Mouse (Mus musculus) MEL (cell line): ENCODE data around the gene Fbrs. TPM values are rescaled to one million over a fixed set of nuclear protein-coding genes. Genes with fewer than 3 reads are reported as not detected.

Experiments
- DNase-seq: peaks from one replicate; pipeline ENCODE4 v3.0.0; 2011; ENCODE audit warnings: low read depth, low spot score
- H3K27ac ChIP-seq: 2 replicates; pipeline ENCODE4 v1.5.1; 2012; ENCODE audit warnings: low read depth, mild to moderate bottlenecking, control low read depth, low read length, moderate library complexity; ENCODE audit not compliant: control insufficient read depth
- H3K27me3 ChIP-seq, 2 experiments: fragments of 150-350 bp in 1 of 2; sonication (generic) in 1 of 2; 2 replicates each; pipeline ENCODE4 v1.6.1; 2012; ENCODE audit warnings: low read length in 2 of 2, mild to moderate bottlenecking in 2 of 2, improper control_type of control experiment in 1 of 2, moderate library complexity in 1 of 2; ENCODE audit not compliant: insufficient read depth in 2 of 2, control insufficient read depth in 1 of 2
- H3K36me3 ChIP-seq, 2 experiments: 2 replicates each; pipeline ENCODE4 v1.6.1; 2012 to 2014; ENCODE audit warnings: low read length in 2 of 2, improper control_type of control experiment in 1 of 2, inconsistent platforms in 1 of 2, mild to moderate bottlenecking in 1 of 2; ENCODE audit not compliant: insufficient read depth in 2 of 2, control insufficient read depth in 1 of 2
- H3K4me1 ChIP-seq, 2 experiments: fragments of 150-350 bp in 1 of 2; sonication (generic) in 1 of 2; 2 replicates each; pipeline ENCODE4 v1.6.1; 2012; ENCODE audit warnings: low read length in 2 of 2, improper control_type of control experiment in 1 of 2, mild to moderate bottlenecking in 1 of 2; ENCODE audit not compliant: insufficient read depth in 2 of 2, control insufficient read depth in 1 of 2
- H3K4me3 ChIP-seq, 2 experiments: fragments of 150-350 bp in 1 of 2; sonication (generic) in 1 of 2; 2 replicates each; pipeline ENCODE4 v1.5.1; 2012; ENCODE audit warnings: low read depth in 2 of 2, low read length in 2 of 2, mild to moderate bottlenecking in 2 of 2, moderate library complexity in 2 of 2, control low read depth in 1 of 2, improper control_type of control experiment in 1 of 2; ENCODE audit not compliant: control insufficient read depth in 1 of 2, insufficient read depth in 1 of 2
- H3K79me2 ChIP-seq: 2 replicates; pipeline ENCODE4 v1.6.1; 2012; ENCODE audit warnings: mild to moderate bottlenecking, low read length, moderate library complexity; ENCODE audit not compliant: control insufficient read depth, poor library complexity, insufficient read depth
- H3K9ac ChIP-seq: 2 replicates; pipeline ENCODE4 v1.6.1; 2012; ENCODE audit warnings: low read depth, mild to moderate bottlenecking, control low read depth, low read length, moderate library complexity; ENCODE audit not compliant: control insufficient read depth, poor library complexity, severe bottlenecking
- H3K9me3 ChIP-seq: fragments of 150-350 bp; sonication (generic); replicated peaks from 2 replicates; pipeline ENCODE4 v1.6.1; 2012; ENCODE audit warnings: mild to moderate bottlenecking, low read length, improper control_type of control experiment, moderate library complexity; ENCODE audit not compliant: insufficient read depth
- BHLHE40 ChIP-seq: IDR thresholded peaks from 2 replicates; pipeline ENCODE4 v1.6.1; 2012; ENCODE audit warnings: low read depth, mild to moderate bottlenecking, inconsistent platforms, low read length, improper control_type of control experiment, borderline replicate concordance
- CHD1 ChIP-seq: IDR thresholded peaks from 2 replicates; pipeline ENCODE4 v1.6.1; 2012; ENCODE audit warnings: low read depth, mild to moderate bottlenecking, inconsistent platforms, low read length, improper control_type of control experiment
- CHD2 ChIP-seq: IDR thresholded peaks from 2 replicates; pipeline ENCODE4 v1.6.1; 2011; ENCODE audit warnings: low read length, improper control_type of control experiment
- CTCF ChIP-seq, 3 experiments: IDR thresholded peaks in 2 of 3; conservative IDR thresholded peaks in 1 of 3; 2 replicates each; pipeline ENCODE4 v1.5.1; 2011 to 2012; ENCODE audit warnings: low read length in 3 of 3, low read depth in 2 of 3, mild to moderate bottlenecking in 2 of 3, improper control_type of control experiment in 1 of 3, inconsistent platforms in 1 of 3, mixed read lengths in 1 of 3, moderate library complexity in 1 of 3; ENCODE audit not compliant: control insufficient read depth in 1 of 3, insufficient read depth in 1 of 3, poor library complexity in 1 of 3, severe bottlenecking in 1 of 3
- E2F4 ChIP-seq: IDR thresholded peaks from 2 replicates; pipeline ENCODE4 v1.6.1; 2011; ENCODE audit warnings: low read depth, low read length, improper control_type of control experiment, borderline replicate concordance
- ELF1 ChIP-seq: IDR thresholded peaks from 2 replicates; pipeline ENCODE4 v1.6.1; 2014; ENCODE audit warnings: low read depth, mild to moderate bottlenecking, inconsistent platforms, low read length, improper control_type of control experiment, moderate library complexity
- ETS1 ChIP-seq: IDR thresholded peaks from 2 replicates; pipeline ENCODE4 v1.6.1; 2012; ENCODE audit warnings: low read depth, mild to moderate bottlenecking, inconsistent platforms, low read length, improper control_type of control experiment, moderate library complexity
- GABPA ChIP-seq: IDR thresholded peaks from 2 replicates; pipeline ENCODE4 v1.6.1; 2012; ENCODE audit warnings: low read depth, mild to moderate bottlenecking, inconsistent platforms, low read length, improper control_type of control experiment, moderate library complexity
- GATA1 ChIP-seq: IDR thresholded peaks from 2 replicates; pipeline ENCODE4 v1.6.1; 2011; ENCODE audit warnings: low read depth, low read length, improper control_type of control experiment
- KAT2A ChIP-seq: conservative IDR thresholded peaks from 2 replicates; pipeline ENCODE4 v1.6.1; 2012; ENCODE audit warnings: low read depth, low read length, improper control_type of control experiment, inconsistent platforms
- MAFK ChIP-seq: IDR thresholded peaks from 2 replicates; pipeline ENCODE4 v1.6.1; 2011; ENCODE audit warnings: low read depth, mild to moderate bottlenecking, low read length, improper control_type of control experiment, borderline replicate concordance
- MAX ChIP-seq: IDR thresholded peaks from 2 replicates; pipeline ENCODE4 v1.6.1; 2011; ENCODE audit warnings: low read length, improper control_type of control experiment
- MYC ChIP-seq: IDR thresholded peaks from 2 replicates; pipeline ENCODE4 v1.6.1; 2011; ENCODE audit warnings: low read depth, mild to moderate bottlenecking, low read length, improper control_type of control experiment, moderate library complexity
- NELFE ChIP-seq: IDR thresholded peaks from 2 replicates; pipeline ENCODE4 v1.6.1; 2011; ENCODE audit warnings: low read depth, low read length, improper control_type of control experiment
- POLR2A ChIP-seq, 2 experiments: IDR thresholded peaks; 2 replicates each; pipeline ENCODE4 v1.6.1; 2011 to 2012; ENCODE audit warnings: low read length in 2 of 2, mild to moderate bottlenecking in 2 of 2, control low read depth in 1 of 2, improper control_type of control experiment in 1 of 2, low read depth in 1 of 2, moderate library complexity in 1 of 2; ENCODE audit not compliant: control insufficient read depth in 1 of 2, insufficient read depth in 1 of 2, poor library complexity in 1 of 2
- POLR2AphosphoS5 ChIP-seq: IDR thresholded peaks from 2 replicates; pipeline ENCODE4 v1.6.1; 2012; ENCODE audit warnings: low read depth, borderline replicate concordance, mild to moderate bottlenecking, inconsistent platforms, low read length, moderate library complexity, mixed read lengths
- RAD21 ChIP-seq: IDR thresholded peaks from 2 replicates; pipeline ENCODE4 v1.6.1; 2011; ENCODE audit warnings: mild to moderate bottlenecking, low read depth, low read length, improper control_type of control experiment
- SMC3 ChIP-seq: IDR thresholded peaks from 2 replicates; pipeline ENCODE4 v1.6.1; 2011; ENCODE audit warnings: low read depth, low read length, improper control_type of control experiment
- TAL1 ChIP-seq: IDR thresholded peaks from 2 replicates; pipeline ENCODE4 v1.6.1; 2012; ENCODE audit warnings: mild to moderate bottlenecking, inconsistent platforms, low read length, moderate library complexity, mixed read lengths
- TBP ChIP-seq: IDR thresholded peaks from 2 replicates; pipeline ENCODE4 v1.8.0; 2011; ENCODE audit warnings: low read depth, low read length, improper control_type of control experiment
- TCF12 ChIP-seq: IDR thresholded peaks from 2 replicates; pipeline ENCODE4 v1.6.1; 2014; ENCODE audit warnings: low read depth, mild to moderate bottlenecking, inconsistent platforms, low read length, improper control_type of control experiment, moderate library complexity
- UBTF ChIP-seq: IDR thresholded peaks from 2 replicates; pipeline ENCODE4 v1.6.1; 2012; ENCODE audit warnings: low read depth, mild to moderate bottlenecking, inconsistent platforms, low read length, improper control_type of control experiment, moderate library complexity, borderline replicate concordance; ENCODE audit not compliant: insufficient read depth
- USF1 ChIP-seq: IDR thresholded peaks from 2 replicates; pipeline ENCODE4 v1.6.1; 2014; ENCODE audit warnings: low read depth, mild to moderate bottlenecking, inconsistent platforms, low read length, improper control_type of control experiment, moderate library complexity
- ZMIZ1 ChIP-seq: IDR thresholded peaks from 2 replicates; pipeline ENCODE4 v1.6.1; 2012; ENCODE audit warnings: low read depth, mild to moderate bottlenecking, inconsistent platforms, low read length, improper control_type of control experiment, moderate library complexity
- polyA plus RNA-seq, 2 experiments: library from polyadenylated mRNA; stranded (reverse) in 1 of 2; unstranded in 1 of 2; fragments of >175 nt in 1 of 2; fragments of >200 nt in 1 of 2; gene quantifications; 2 replicates each; pipeline versions ENCODE4 v1.2.1 to v1.2.4; 2012; ENCODE audit warnings: low replicate concordance in 2 of 2, low read depth in 1 of 2; ENCODE audit not compliant: insufficient read length in 2 of 2, insufficient read depth in 1 of 2, missing spikeins in 1 of 2
- total RNA-seq: library from RNA; depleted of rRNA; stranded (reverse); fragments of 300-350 nt; gene quantifications from 2 replicates; pipeline ENCODE4 v1.2.3, GENCODE M21; 2012

Fbrs gene
- total and polyA plus RNA-seq, 3 experiments, result 7.5 to 53.3 TPM; not detected in 1

DNA sequence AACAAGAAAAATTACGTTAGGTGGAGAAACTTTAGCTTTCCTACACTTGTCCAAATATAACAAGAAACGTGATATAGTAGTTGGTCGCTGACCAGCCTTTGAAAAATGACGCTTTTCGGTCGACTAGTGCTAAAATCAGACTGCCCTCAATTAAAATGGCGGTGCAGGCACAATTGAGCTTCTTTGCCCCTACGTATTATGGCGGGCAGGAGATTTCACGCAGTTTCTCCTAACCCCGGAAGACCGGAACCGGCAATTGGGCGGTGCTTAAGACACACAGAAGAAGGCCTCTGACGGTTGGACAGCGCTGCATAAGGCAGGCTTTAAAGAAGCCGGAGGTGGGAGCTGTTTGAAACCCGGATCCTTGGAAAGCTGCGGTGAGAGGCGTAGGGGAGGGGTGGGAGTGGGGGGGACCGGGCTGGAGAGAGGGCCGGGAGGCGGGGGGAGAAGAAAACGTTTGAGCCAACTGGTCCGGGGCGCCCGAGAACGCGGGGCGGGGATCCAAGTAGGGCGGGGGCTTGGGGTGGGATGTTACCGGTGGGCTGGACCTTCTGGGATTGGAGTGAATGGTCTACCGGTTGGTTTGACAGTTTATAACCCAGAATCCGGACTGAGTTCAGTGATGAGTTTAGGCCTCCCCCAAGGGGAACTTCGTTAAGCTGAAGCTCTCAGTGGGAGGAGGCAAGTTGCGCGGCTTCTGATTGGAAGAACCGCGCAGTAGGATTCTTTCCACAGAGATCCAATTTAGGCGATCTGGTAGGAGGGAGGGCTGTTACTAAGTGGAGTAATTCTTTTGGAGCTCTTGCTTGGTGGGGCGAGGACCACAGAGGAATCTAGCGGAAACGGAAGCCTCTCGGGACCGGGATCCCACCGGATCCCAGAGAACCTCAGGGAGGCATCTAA lies 8.0 kb upstream of the Fbrs start (continued):
- no peak for TF ChIP-seq RAD21
- TF ChIP-seq MAFK, result no peak
- TF ChIP-seq SMC3, result no peak
- TF ChIP-seq GATA1, result no peak
- TF ChIP-seq ZMIZ1, result 0 out of 2 replicates have a peak, but pooled peaks have one; percentile 56
- no peak for TF ChIP-seq BHLHE40
- TF ChIP-seq TCF12, result peak; percentile 77
- TF ChIP-seq NELFE, result peak; percentile 69
- peak; percentile 90; the same call in 1 of the 2 replicates for TF ChIP-seq CHD1
- peak; percentile 68 for TF ChIP-seq CHD2
- no peak for TF ChIP-seq POLR2AphosphoS5
- no peak for TF ChIP-seq E2F4
- peak; percentile 80 for TF ChIP-seq TBP
- TF ChIP-seq MAX, result peak; percentile 72
- peak; percentile 52; the same call in 1 of the 2 replicates for TF ChIP-seq ETS1
- no peak for TF ChIP-seq UBTF
- TF ChIP-seq TAL1, result no peak
- peak; percentile 84 for TF ChIP-seq MYC

DNA sequence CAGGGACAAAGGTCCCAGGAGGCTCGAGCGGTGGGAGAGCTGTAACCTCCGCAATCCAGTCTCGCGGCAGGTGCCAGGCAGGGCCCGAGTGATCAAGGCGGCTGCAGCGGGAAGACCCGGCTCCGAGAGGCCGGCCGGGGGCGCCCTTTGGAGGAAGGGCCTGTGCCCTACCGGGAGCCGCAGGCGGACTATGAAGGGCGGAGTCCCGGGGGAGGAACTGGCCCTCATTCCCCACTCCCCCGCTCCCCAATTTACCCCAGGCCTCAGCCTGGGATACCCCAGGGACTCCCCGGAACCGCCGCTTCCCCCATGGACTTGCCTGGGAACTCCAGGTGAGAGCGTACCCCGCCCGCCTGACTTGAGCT lies 7.4 kb upstream of the Fbrs start:
- Histone ChIP-seq H3K9me3 (no peaks in the 10 kb centered on the region), H3K79me2 (peaks cover 19% of the 10 kb centered on the region), H3K4me1 (peaks cover 0 to 5% of the 10 kb centered on the region in 2 experiments; a peak in 3 of 4 replicates), H3K9ac (peak overlapping the region; percentile 86)
- TF ChIP-seq CTCF (IDR thresholded peaks at IDR 0.05 in 2 of 3, conservative IDR thresholded peaks at IDR 0.05 in 1 of 3; ENCODE audit: control insufficient read depth in 1 of 3, insufficient read depth in 1 of 3, low read depth in 2 of 3, low read length in 3 of 3, poor library complexity in 1 of 3, severe bottlenecking in 1 of 3) (peak in 2 of 3 experiments; percentile 8 to 19; a peak in 2 of 6 replicates), USF1 (no peak), KAT2A (no peak), TAL1 (no peak), GABPA (peak; percentile 27; the same call in 1 of the 2 replicates), CHD2 (no peak), BHLHE40 (no peak), POLR2A (IDR thresholded peaks at IDR 0.05; ENCODE audit: control insufficient read depth in 1 of 2, insufficient read depth in 1 of 2, low read depth in 1 of 2, low read length in 2 of 2, poor library complexity in 1 of 2) (no peak), ELF1 (no peak; the same call in 1 of the 2 replicates), MAFK (no peak)
- TF ChIP-seq, all 39 proteins: peak for 2
- Histone ChIP-seq H3K27ac (peak overlapping the region; percentile 97), H3K4me3 (peak overlapping the region; percentile 79 to 80), H3K27me3 (no peaks in the 10 kb centered on the region), H3K36me3 (peaks cover 0 to 6% of the 10 kb centered on the region in 2 experiments; a peak in 3 of 4 replicates)
- no peak for DNase-seq
